Mouse (Mus musculus) megakaryocyte progenitor cell, adult 5-6 weeks (primary cell): ENCODE data around the gene Lgals2. TPM values are rescaled to one million over a fixed set of nuclear protein-coding genes. Genes with fewer than 3 reads are reported as not detected.
"Not testable (repeated sequence)": the region's sequence is repeated elsewhere in the genome, so short reads cannot be mapped to it uniquely, and the experiment has no call there.

Experiments used
- ATAC-seq: replicated peaks from 2 replicates; pipeline ENCODE4 v1.8.0; 2016; ENCODE audit warnings: mild to moderate bottlenecking, moderate TSS enrichment, inconsistent platforms; ENCODE audit not compliant: poor library complexity
- total RNA-seq, 2 experiments: library from RNA; stranded (forward) in 1 of 2; stranded (reverse) in 1 of 2; fragments of 157-497, 149-512 nt in 1 of 2; fragments of 200-1000 nt in 1 of 2; gene quantifications; 2 replicates each; pipeline versions ENCODE4 v1.2.3 to v1.2.4; 2015 to 2017

The Lgals2 gene
- total RNA-seq, 2 experiments from 2014 or later, result not detected

GRCm38 (mm10) chr15:78875537-78875936 is 20.2 kb upstream of the Lgals2 start:
- no peak for ATAC-seq

DNA sequence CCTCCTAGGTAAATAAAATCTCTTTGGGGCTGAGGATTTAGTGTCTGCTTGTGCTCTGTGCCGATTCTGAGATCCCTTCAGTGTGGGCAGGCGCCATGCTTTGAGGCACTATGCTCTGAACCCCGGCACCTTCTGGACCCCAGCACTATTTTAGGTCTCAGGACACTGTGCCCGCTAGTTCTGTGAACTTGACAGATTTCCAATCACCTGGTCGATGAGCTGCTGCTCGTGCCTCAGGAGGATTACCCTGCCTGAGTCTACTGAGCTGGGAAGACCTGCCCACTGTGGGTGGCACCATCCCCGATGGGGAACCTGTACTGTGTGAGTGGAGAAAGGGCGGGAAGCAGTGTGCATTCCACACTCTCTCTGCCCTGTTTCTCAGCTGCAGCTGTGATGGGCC is 19.7 kb upstream of the Lgals2 start:
- ATAC-seq, result no peak

GRCm38 (mm10) chr15:78873803-78874435 is 18.6 kb upstream of the Lgals2 start:
- ATAC-seq, result no peak

DNA sequence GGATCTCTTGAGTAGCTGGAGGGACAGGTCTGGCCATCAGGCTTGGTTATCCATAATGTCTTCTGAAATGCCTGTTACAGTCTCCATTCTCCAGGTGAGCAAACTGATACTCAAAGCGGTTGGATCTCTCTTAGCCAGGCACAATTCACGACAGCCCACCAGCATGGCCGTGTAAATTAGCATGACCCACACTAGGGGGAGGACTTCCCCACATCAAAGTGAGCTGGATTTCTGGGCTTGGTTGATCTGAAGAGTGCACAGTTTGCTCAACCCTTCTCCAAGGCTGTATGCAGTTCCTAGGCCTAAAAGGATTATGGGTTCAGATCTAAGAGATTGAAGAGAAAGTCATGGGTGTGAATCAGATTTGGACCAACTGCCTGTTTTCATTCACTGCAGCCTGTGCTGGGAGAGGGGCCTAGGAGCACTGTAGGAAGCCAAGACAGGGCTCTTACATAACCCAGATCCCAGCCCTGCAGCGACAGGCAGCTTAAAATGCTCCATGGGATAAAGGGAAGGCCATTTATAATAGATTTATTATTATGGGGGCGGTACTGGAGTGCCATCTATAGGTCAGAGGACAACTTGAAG is 16.8 kb upstream of the Lgals2 start:
- ATAC-seq, result no peak

DNA sequence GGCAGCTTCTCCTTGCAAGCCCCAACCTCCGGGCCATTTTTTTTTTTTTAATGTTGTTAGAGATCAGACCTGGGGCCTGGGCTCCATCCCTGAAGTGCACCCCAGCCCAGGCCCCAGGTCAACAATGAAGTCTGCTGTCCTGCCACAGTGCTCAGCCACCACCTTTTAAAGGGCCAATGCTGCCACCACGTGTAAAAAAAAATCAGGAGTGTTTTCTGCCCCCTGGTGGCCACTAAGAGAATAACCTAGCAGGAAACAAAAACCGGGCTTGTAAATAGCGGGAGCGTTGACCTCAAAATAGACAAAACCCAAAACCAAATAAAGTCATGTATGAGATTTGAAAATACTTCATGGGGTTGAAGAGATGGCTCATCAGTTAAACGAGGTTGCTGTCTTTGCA is 14.4 kb upstream of the Lgals2 start:
- peak; percentile 77 for ATAC-seq

DNA sequence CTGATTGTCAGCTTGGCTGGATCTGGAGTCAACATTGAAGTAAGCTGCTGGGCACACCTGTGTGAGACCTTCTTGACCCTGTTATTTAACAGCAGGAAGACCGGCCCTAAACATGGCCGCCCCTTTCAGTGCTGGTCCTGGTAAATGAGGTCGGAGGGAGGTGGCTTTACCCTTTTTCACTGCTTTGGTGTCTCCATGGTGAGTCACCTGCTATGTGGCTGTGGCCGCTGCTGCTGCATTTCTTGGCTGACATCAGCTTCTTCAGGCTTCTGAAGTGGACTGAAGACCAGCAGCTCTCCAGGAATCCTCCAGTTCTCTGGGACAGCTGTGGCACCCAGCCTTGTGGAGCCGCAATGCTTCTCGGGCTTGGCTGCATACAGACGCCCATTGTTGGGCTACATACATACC is 13.5 kb upstream of the Lgals2 start:
- no peak for ATAC-seq

DNA sequence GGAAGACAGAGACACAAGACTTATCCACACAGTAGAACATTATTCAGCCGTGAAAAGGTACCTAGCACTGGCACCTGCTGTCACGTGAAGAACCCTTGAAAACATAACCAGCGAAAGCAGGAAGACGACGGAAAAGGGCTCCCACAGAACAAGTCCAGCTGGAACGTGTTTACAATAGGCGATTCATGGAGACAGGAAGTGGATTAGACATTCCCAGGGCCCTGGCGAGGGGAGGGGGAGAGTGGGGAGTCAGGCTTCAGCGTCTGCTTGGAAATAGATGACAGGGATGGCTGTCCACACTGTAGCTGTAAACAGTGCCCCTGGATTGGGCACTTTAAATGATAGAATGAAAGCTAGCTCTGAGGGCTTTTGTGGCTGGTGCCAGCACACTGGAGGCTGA is 13.1 kb upstream of the Lgals2 start:
- ATAC-seq, result no peak

DNA sequence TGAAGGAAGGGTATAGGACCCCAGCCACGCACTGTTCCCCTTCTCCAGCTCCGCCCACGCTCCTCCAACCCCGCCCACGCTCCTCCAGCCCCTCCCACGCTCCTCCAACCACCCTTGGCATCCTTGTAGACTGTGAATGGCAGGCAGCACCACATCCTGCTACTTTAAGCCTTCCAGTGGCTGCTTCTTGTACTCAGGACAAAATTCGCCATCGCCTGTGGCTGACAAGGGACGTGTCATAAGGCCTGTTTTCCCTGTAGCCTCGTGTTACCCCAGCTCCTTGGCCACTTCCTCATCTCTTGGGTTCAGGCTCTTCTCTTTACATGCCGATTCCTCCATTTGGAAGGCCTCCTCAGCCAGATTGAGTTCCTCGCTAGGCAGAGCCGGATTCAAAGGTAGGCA is 8.5 kb upstream of the Lgals2 start:
- peak; percentile 63 for ATAC-seq

- ATAC-seq, result no peak
Observed at GRCm38 (mm10) chr15:78863154-78863553, 7.8 kb upstream of the Lgals2 start.

DNA sequence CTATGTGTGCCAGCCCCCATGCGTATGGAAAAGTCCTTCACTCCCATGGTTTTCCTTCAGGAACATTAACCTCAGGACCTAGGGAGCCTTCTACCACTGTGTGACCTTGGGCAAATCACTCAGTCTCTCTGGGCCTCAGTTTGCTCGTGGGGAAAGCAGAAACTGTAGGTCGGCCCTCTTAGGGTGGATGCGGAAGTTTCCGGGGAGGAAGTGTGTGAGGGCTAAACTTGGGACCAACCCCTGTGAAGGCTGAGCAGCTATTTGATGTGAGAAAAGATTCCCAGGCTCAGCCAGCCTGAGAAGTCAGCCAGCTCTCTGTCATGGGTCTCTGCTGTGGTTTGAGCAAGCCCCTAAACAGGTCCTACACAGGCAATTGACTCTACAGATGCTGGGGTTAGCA is 7.0 kb upstream of the Lgals2 start:
- no peak for ATAC-seq

DNA sequence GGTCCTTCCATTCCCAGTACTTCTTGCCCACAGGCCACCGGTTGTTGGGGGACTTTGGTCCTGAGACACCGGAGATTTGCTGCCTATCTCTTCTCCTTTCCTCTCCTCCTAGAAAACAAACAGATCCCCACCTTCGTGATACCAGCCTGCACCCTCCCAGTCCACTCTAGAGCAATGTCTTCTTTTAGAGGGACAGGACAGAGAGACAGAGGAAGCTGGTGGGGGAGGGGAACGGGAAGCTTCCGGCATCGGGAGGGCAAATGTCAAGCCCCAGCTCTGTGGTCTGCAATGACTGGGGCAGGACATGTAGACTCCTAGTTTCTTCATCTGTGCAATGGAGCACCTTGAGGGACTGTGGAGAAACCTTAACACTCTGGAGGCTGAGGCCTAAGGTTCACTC is 4.4 kb upstream of the Lgals2 start:
- ATAC-seq, result no peak

DNA sequence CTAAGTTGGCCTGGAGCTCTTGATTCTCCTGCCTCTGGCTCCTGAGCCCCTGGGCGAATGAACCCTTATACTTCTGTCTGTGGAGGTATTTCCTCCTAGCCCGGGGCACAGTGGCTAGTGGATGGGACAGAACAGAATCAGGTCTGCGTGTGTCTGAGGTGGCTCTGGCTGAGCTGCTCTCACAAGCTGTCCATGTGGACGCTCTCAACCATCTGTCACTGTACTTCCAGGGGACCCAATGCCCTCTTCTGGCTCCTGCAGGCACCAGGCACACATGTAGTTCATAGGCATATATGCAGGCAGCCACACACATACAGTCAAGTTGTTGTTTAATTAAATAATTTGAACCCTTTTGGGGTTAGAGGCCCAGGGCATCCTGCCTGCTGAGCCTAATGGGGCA is 4.0 kb upstream of the Lgals2 start:
- ATAC-seq, result no peak

GRCm38 (mm10) chr15:78857009-78857408 is 1.7 kb upstream of the Lgals2 start:
- ATAC-seq, result no peak

DNA sequence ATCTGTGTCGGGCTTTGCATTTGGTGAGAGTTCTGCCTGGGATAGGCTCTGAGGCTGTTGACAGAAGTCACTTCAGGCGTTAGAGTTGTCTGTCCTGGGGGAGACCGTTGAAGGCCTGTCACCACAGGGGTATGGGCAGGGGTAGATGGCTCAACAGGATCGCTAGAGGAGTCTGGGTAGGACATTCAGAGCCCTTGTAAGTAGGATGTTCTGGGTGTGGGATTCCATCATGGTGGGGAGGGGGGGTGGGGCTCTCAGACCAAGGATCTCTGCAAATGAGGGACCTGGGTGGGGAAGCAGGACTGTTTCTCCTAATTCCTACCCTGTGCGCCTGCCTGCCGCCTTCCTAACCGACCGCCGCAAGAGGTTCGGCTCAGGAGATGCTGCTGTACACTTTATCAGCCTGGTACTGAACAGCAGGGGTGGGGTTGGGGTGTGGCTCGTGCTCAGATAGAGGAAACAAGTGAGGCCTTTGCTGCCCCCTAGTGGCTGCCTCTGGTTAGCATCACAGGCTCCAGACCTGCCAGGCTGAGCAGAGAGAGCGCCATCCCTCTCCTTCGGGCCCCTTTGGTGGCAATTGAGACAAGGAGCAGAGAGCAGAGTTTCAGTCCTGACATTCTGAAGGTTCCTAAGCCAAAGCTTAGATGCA is 3.7 kb downstream of the Lgals2 start:
- ATAC-seq, result peak; percentile 98

- ATAC-seq, result no peak
Observed at GRCm38 (mm10) chr15:78850944-78851343, 4.4 kb downstream of the Lgals2 start.

DNA sequence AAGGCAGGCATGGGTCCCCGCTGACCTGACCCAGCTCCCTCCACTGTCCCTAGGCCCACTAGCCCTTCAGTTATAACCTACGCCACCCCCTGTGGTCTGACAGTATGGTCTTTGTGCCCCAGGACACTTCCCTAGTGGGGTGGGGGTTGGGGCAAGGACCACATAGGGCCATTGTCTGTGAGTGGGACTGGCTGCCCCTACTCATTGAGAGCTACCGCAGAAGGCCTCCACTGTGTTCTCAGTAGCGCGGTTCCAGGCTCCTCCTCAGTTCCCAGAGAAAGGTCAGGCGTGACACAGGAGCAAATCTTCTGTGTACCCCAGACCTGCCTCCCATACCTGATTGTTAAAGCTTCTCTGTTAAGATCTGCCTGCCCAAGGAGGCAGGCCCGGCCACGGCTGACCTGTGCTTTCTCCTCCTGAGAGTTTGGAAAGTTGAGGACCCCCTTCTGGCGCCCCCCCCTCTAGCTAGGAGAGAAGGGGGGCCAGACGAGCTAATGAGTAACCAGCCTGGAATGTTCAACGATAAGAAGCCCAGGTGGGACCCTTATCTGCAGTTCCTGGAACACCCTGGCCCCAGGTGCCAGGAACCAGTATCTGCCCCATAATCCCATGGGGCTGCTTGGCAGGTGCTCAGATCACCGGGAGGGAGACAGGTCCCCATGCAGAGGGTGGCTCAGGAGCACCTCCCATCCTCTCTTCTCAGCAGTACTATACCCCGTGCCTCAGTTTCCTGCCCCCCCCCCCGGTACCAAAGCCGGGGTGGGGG is 5.1 kb downstream of the Lgals2 start:
- ATAC-seq, result no peak

DNA sequence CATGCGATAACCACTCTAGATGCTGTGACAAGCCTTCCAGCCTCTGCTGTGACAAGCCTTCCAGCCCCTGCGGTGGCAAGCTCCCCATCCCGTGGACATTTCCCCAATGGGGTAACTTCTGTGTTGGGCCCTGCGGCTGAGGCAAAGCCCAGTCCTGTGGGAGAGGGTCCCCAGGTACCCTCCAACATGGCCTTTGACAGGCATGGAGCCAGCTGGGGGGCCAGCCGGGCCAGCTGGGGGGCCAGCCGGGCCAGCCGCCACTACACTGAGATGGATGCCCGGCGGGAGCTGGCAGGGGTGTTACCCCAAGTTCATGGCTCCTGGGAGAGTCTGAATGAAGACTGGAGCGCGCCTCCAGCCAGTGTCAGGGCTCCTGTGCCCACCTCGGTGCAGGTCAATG is 5.8 kb downstream of the Lgals2 start:
- no peak for ATAC-seq

DNA sequence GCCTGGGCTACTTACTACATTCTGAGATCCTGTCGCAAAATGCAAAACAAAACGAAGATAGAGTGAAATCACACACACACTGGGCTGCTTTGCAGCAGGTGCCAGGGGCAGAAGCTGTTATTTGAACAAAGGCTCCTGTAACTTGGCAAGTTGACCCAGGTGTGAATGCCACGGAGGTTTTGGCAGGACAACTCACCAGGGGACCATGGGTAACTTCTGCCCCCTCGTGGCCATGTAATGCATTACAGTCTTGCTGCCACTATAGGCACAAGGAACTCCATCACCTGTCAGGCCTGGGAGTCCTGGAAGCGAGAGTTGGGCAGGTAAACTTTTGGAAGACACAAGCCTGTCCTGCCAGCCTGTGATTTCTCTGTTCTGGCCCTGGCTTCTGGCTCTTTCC is 6.9 kb downstream of the Lgals2 start:
- ATAC-seq, result peak; percentile 65

GRCm38 (mm10) chr15:78846805-78847204 is 8.5 kb downstream of the Lgals2 start:
- not testable (repeated sequence) for ATAC-seq

DNA sequence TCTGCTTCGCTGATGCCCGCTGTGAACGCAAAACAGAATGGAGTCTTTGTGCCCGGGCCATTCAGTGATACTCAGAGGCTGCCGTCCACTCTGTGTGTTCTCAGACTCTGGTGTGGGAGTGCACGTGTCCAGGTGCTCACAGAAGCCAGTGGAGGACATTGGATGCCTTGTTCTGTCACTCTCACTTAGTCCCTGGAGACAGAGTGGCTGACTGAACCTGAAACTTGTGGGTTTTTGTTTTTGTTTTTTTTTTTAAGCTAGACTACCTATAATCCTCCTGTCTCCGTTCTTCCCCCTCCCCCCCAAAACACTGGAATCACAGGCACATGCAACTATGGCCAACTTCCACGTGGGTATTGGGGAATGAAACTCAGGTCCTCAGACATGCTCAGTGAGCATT is 9.0 kb downstream of the Lgals2 start:
- ATAC-seq, result no peak

GRCm38 (mm10) chr15:78845867-78846266 is 9.5 kb downstream of the Lgals2 start:
- no peak for ATAC-seq

DNA sequence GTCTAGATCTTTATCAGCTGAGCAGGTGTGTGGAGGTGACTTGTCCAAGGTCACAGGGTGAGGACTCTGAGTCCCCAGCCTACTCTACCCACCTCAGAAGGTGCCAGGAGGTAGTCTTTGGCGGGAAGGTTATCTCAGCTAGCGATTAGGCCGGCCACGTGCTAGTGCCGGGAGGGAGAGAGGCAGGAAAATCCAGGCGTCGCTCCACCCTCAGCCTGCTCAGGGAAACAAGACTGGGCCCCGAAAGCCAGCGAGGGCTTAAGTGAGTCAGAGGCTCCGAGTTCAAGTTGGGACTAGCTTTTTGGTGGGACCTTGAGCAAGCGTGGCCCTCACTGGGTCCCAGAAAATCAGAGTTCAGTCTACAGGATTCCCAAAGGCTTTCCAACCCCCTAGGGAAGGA is 10.0 kb downstream of the Lgals2 start:
- no peak for ATAC-seq
